Mouse (Mus musculus) adrenal gland, postnatal 4 days (tissue): ENCODE data around the gene Ccdc189. TPM values are rescaled to one million over a fixed set of nuclear protein-coding genes. Genes with fewer than 3 reads are reported as not detected.

Experiments used
- total RNA-seq, 2 experiments: library from RNA; stranded (reverse); gene quantifications; 2 replicates each; pipeline ENCODE4 v1.2.3; 2021

Ccdc189 gene
- total RNA-seq, 2 experiments from 2014 or later: 11.9 to 13.5 TPM

Other genes with a start within 250 kb of the Ccdc189 start
- gene Zfp768, start 243.0 kb downstream of the Ccdc189 start, total RNA-seq: 10 to 100 TPM; 32.6 to 33.9 TPM
- 10 to 100 TPM in 1 of 2 experiments, 1 to 10 TPM in 1; 9.9 to 10.4 TPM for gene Zfp747, start 212.5 kb downstream of the Ccdc189 start, total RNA-seq
- gene 9130019O22Rik, start 201.4 kb downstream of the Ccdc189 start, total RNA-seq: 1 to 10 TPM; 5.2 to 5.7 TPM
- 10 to 100 TPM; 11.7 to 12.8 TPM for gene E430018J23Rik, start 195.0 kb downstream of the Ccdc189 start, total RNA-seq
- 1 to 10 TPM; 7.8 to 8.0 TPM for gene Zfp764, start 181.8 kb downstream of the Ccdc189 start, total RNA-seq
- 10 to 100 TPM; 21.0 to 24.8 TPM for gene Zfp688, start 166.5 kb downstream of the Ccdc189 start, total RNA-seq
- gene Zfp689, start 139.4 kb downstream of the Ccdc189 start, total RNA-seq: 1 to 10 TPM; 7.3 to 7.4 TPM
- 10 to 100 TPM; 52.3 to 54.8 TPM for gene Prr14, start 129.0 kb downstream of the Ccdc189 start, total RNA-seq
- 10 to 100 TPM; 90.8 to 94.0 TPM for gene Fbrs, start 109.4 kb downstream of the Ccdc189 start, total RNA-seq
- gene Srcap, start 76.6 kb downstream of the Ccdc189 start, total RNA-seq: 100 to 1,000 TPM; 111 to 118 TPM
- 10 to 100 TPM; 26.4 to 27.5 TPM for gene Gm42715, start 69.0 kb downstream of the Ccdc189 start, total RNA-seq
- gene Tmem265, start 27.2 kb downstream of the Ccdc189 start, total RNA-seq: not detected
- gene Phkg2, start 15.3 kb downstream of the Ccdc189 start, total RNA-seq: 10 to 100 TPM; 49.3 to 60.9 TPM
- gene Rnf40, start 172 bp upstream of the Ccdc189 start, total RNA-seq: 10 to 100 TPM; 85.1 to 89.5 TPM
- gene Zfp629, start 27.2 kb upstream of the Ccdc189 start, total RNA-seq: 10 to 100 TPM; 29.4 to 31.6 TPM
- gene Bcl7c, start 120.3 kb upstream of the Ccdc189 start, total RNA-seq: 100 to 1,000 TPM; 129 to 135 TPM
- 1 to 10 TPM; 5.2 to 5.4 TPM for gene Ctf1, start 124.1 kb upstream of the Ccdc189 start, total RNA-seq
- gene Ctf2, start 143.6 kb upstream of the Ccdc189 start, total RNA-seq: not detected
- 10 to 100 TPM; 24.6 to 26.0 TPM for gene Fbxl19, start 155.9 kb upstream of the Ccdc189 start, total RNA-seq
- 10 to 100 TPM; 26.7 to 28.9 TPM for gene Orai3, start 181.2 kb upstream of the Ccdc189 start, total RNA-seq
- gene Setd1a, start 188.1 kb upstream of the Ccdc189 start, total RNA-seq: 10 to 100 TPM; 63.9 to 64.9 TPM
- gene Gm49388, start 197.0 kb upstream of the Ccdc189 start, total RNA-seq: 1 to 10 TPM; 6.2 to 8.1 TPM
- 10 to 100 TPM; 36.9 to 49.1 TPM for gene Hsd3b7, start 212.0 kb upstream of the Ccdc189 start, total RNA-seq
- 100 to 1,000 TPM; 101 to 106 TPM for gene Stx4a, start 235.7 kb upstream of the Ccdc189 start, total RNA-seq
- 10 to 100 TPM; 11.8 to 12.2 TPM for gene Stx1b, start 236.0 kb upstream of the Ccdc189 start, total RNA-seq